Mouse (Mus musculus) forebrain, embryonic 14.5 days (tissue): ENCODE measurements around the gene Atp6v0a1. TPM values are rescaled to one million over a fixed set of nuclear protein-coding genes. Genes with fewer than 3 reads are reported as not detected.

Experiments used
- ATAC-seq: fragments of 200-750 bp; cut with Nextera tagmentation; 2 replicates; pipeline ENCODE4 v1.8.0; 2017; ENCODE audit warnings: mild to moderate bottlenecking, moderate library complexity
- DNase-seq: peaks from one replicate; pipeline ENCODE4 v3.0.0-alpha.2; 2015; ENCODE audit warnings: low spot score
- H3K27ac ChIP-seq: fragments of 300-500 bp; sonication (generic); 2 replicates; pipeline ENCODE4 v1.5.1; 2014; ENCODE audit warnings: low read depth, mild to moderate bottlenecking, control low read depth, low read length, moderate library complexity
- H3K27me3 ChIP-seq: fragments of 300-500 bp; sonication (generic); replicated peaks from 2 replicates; pipeline ENCODE4 v1.6.1; 2014; ENCODE audit warnings: low read length, control low read depth, mixed read lengths; ENCODE audit not compliant: control insufficient read depth, insufficient read depth
- H3K36me3 ChIP-seq: fragments of 300-500 bp; sonication (generic); 2 replicates; pipeline ENCODE4 v1.6.1; 2014; ENCODE audit warnings: low read length, control low read depth; ENCODE audit not compliant: control insufficient read depth, insufficient read depth
- H3K4me1 ChIP-seq: fragments of 300-500 bp; sonication (generic); 2 replicates; pipeline ENCODE4 v1.6.1; 2014; ENCODE audit warnings: antibody characterized with exemption, low read length, control low read depth; ENCODE audit not compliant: control insufficient read depth, insufficient read depth
- H3K4me2 ChIP-seq: fragments of 300-500 bp; sonication (generic); 2 replicates; pipeline ENCODE4 v1.6.1; 2014; ENCODE audit warnings: mild to moderate bottlenecking, control low read depth, low read length
- H3K4me3 ChIP-seq: fragments of 300-500 bp; sonication (generic); 2 replicates; pipeline ENCODE4 v1.5.1; 2014; ENCODE audit warnings: low read depth, low read length, control low read depth
- H3K9ac ChIP-seq: fragments of 300-500 bp; sonication (generic); 2 replicates; pipeline ENCODE4 v1.6.1; 2014; ENCODE audit warnings: mild to moderate bottlenecking, low read length, control low read depth, moderate library complexity
- H3K9me3 ChIP-seq: fragments of 300-500 bp; sonication (generic); replicated peaks from 2 replicates; pipeline ENCODE4 v1.6.1; 2016; ENCODE audit warnings: low read length, control low read depth, mixed read lengths; ENCODE audit not compliant: control insufficient read depth
- whole genome bisulfite sequencing: fragments of 180-500 bp; shearing (Covaris S2); extraction: QIAGEN DNeasy Blood & Tissue Kit; methylation state at CpG from one replicate; pipeline ENCODE4 v1.1.7; 2014; 5-methylcytosine and 5-hydroxymethylcytosine counted together
- polyA plus RNA-seq: library from polyadenylated mRNA; unstranded; fragments of >200 nt; fragmentation: Nextera tagmentation; extraction: Ambion mirVana; gene quantifications from 2 replicates; pipeline ENCODE4 v1.2.1, GENCODE M21; 2014

Gene Atp6v0a1
- polyA plus RNA-seq, 1 experiment from 2014 or later, result 50.2 TPM

GRCm38 (mm10) chr11:100988674-100989073 is 20.6 kb upstream of the Atp6v0a1 start:
- Histone ChIP-seq H3K27ac (no peak overlapping the region), H3K27me3 (no peaks in the 10 kb centered on the region), H3K4me1 (no peaks in the 10 kb centered on the region), H3K9me3 (no peaks in the 10 kb centered on the region), H3K4me2 (no peak overlapping the region), H3K4me3 (no peak overlapping the region), H3K36me3 (no peaks in the 10 kb centered on the region), H3K9ac (no peak overlapping the region)
- DNase-seq (no peak), ATAC-seq (no peak)
- 87% methylated on average over 3 of the region's 3 CpGs for WGBS

GRCm38 (mm10) chr11:100989666-100990065 is 19.6 kb upstream of the Atp6v0a1 start:
- ATAC-seq, result no peak
- no peaks in the 10 kb centered on the region for H3K9me3 ChIP-seq
- no peak overlapping the region for H3K9ac ChIP-seq
- H3K4me1 ChIP-seq, result no peaks in the 10 kb centered on the region
- H3K4me2 ChIP-seq, result no peak overlapping the region
- H3K36me3 ChIP-seq, result no peaks in the 10 kb centered on the region
- no peak overlapping the region for H3K4me3 ChIP-seq
- 57% methylated on average over 2 of the region's 2 CpGs for WGBS
- no peaks in the 10 kb centered on the region for H3K27me3 ChIP-seq
- no peak for DNase-seq
- no peak overlapping the region for H3K27ac ChIP-seq

- DNase-seq, result no peak
- Histone ChIP-seq H3K27me3 (no peaks in the 10 kb centered on the region), H3K9ac (no peak overlapping the region), H3K9me3 (no peaks in the 10 kb centered on the region), H3K27ac (no peak overlapping the region), H3K4me3 (no peak overlapping the region), H3K36me3 (no peaks in the 10 kb centered on the region), H3K4me1 (no peaks in the 10 kb centered on the region), H3K4me2 (no peak overlapping the region)
- ATAC-seq, result no peak
- 20% methylated on average over 6 of the region's 6 CpGs for WGBS
These were observed 18.2 kb upstream of the Atp6v0a1 start for GRCm38 (mm10) chr11:100991027-100991534.

- Histone ChIP-seq H3K9ac (no peak overlapping the region), H3K27me3 (no peaks in the 10 kb centered on the region), H3K4me1 (no peaks in the 10 kb centered on the region), H3K27ac (no peak overlapping the region), H3K4me2 (no peak overlapping the region), H3K9me3 (no peaks in the 10 kb centered on the region), H3K4me3 (no peak overlapping the region), H3K36me3 (no peaks in the 10 kb centered on the region)
- WGBS, result 77% methylated on average over 2 of the region's 2 CpGs
- DNase-seq (no peak), ATAC-seq (no peak)
These were observed 15.8 kb upstream of the Atp6v0a1 start for GRCm38 (mm10) chr11:100993437-100993836.

GRCm38 (mm10) chr11:100994233-100994632 is 15.0 kb upstream of the Atp6v0a1 start:
- no peak for ATAC-seq
- no peak overlapping the region for H3K9ac ChIP-seq
- H3K4me1 ChIP-seq, result no peaks in the 10 kb centered on the region
- no peak for DNase-seq
- no peak overlapping the region for H3K4me2 ChIP-seq
- H3K4me3 ChIP-seq, result no peak overlapping the region
- no peaks in the 10 kb centered on the region for H3K36me3 ChIP-seq
- H3K9me3 ChIP-seq, result no peaks in the 10 kb centered on the region
- H3K27ac ChIP-seq, result no peak overlapping the region
- no peaks in the 10 kb centered on the region for H3K27me3 ChIP-seq
- 70% methylated on average over 9 of the region's 9 CpGs for WGBS

GRCm38 (mm10) chr11:100994655-100995054 is 14.6 kb upstream of the Atp6v0a1 start:
- 78% methylated on average over 5 of the region's 5 CpGs for WGBS
- Histone ChIP-seq H3K27me3 (no peaks in the 10 kb centered on the region), H3K4me2 (no peak overlapping the region), H3K9ac (no peak overlapping the region), H3K4me3 (no peak overlapping the region), H3K36me3 (no peaks in the 10 kb centered on the region), H3K27ac (no peak overlapping the region), H3K9me3 (no peaks in the 10 kb centered on the region), H3K4me1 (no peaks in the 10 kb centered on the region)
- DNase-seq (no peak), ATAC-seq (no peak)

GRCm38 (mm10) chr11:100996501-100996900 is 12.8 kb upstream of the Atp6v0a1 start:
- Histone ChIP-seq H3K4me1 (no peaks in the 10 kb centered on the region), H3K4me3 (no peak overlapping the region), H3K9ac (no peak overlapping the region), H3K9me3 (no peaks in the 10 kb centered on the region), H3K36me3 (no peaks in the 10 kb centered on the region), H3K27me3 (0 out of 2 replicates have a peak, but pooled peaks cover 3% of the 10 kb centered on the region), H3K4me2 (no peak overlapping the region), H3K27ac (no peak overlapping the region)
- 87% methylated on average over 4 of the region's 4 CpGs for WGBS
- ATAC-seq (no peak), DNase-seq (no peak)

GRCm38 (mm10) chr11:100998836-100999235 is 10.4 kb upstream of the Atp6v0a1 start:
- H3K36me3 ChIP-seq, result no peaks in the 10 kb centered on the region
- H3K4me1 ChIP-seq, result no peaks in the 10 kb centered on the region
- no peak overlapping the region for H3K9ac ChIP-seq
- no peak overlapping the region for H3K27ac ChIP-seq
- 0 out of 2 replicates have a peak, but pooled peaks cover 3% of the 10 kb centered on the region for H3K27me3 ChIP-seq
- no peak for DNase-seq
- H3K4me2 ChIP-seq, result no peak overlapping the region
- no peaks in the 10 kb centered on the region for H3K9me3 ChIP-seq
- H3K4me3 ChIP-seq, result no peak overlapping the region
- WGBS, result 88% methylated on average over 2 of the region's 2 CpGs
- ATAC-seq, result no peak

GRCm38 (mm10) chr11:100999254-100999653 is 10.0 kb upstream of the Atp6v0a1 start:
- no peaks in the 10 kb centered on the region for H3K4me1 ChIP-seq
- 76% methylated on average over 3 of the region's 3 CpGs for WGBS
- no peak overlapping the region for H3K27ac ChIP-seq
- 0 out of 2 replicates have a peak, but pooled peaks cover 3% of the 10 kb centered on the region for H3K27me3 ChIP-seq
- H3K36me3 ChIP-seq, result no peaks in the 10 kb centered on the region
- ATAC-seq (no peak), DNase-seq (no peak)
- no peak overlapping the region for H3K9ac ChIP-seq
- H3K4me2 ChIP-seq, result no peak overlapping the region
- H3K4me3 ChIP-seq, result no peak overlapping the region
- H3K9me3 ChIP-seq, result no peaks in the 10 kb centered on the region
